Mouse (Mus musculus) 3134 (cell line): ENCODE data around the gene Vpreb3.

Source experiments
- DNase-seq: peaks from one replicate; pipeline ENCODE4 v3.0.0-alpha.2; 2011; ENCODE audit warnings: low spot score; ENCODE audit not compliant: insufficient read length; ENCODE audit errors: extremely low read depth

Gene Vpreb3

GRCm38 (mm10) chr10:75931311-75931710 lies 11.5 kb upstream of the Vpreb3 start:
- DNase-seq = no peak

- peak; percentile 80 for DNase-seq
Measured at GRCm38 (mm10) chr10:75932081-75932678, 10.7 kb upstream of the Vpreb3 start.

- no peak for DNase-seq
Measured at GRCm38 (mm10) chr10:75932891-75933290, 10.0 kb upstream of the Vpreb3 start, which contains the start of gene Chchd10. Gene Chchd10, plus strand, starts transcription at chr10:75933130.

- DNase-seq = no peak
Measured at GRCm38 (mm10) chr10:75934991-75935390, 7.9 kb upstream of the Vpreb3 start.

GRCm38 (mm10) chr10:75935680-75936541 lies 6.9 kb upstream of the Vpreb3 start, which contains the start of gene Mmp11:
Gene Mmp11, minus strand, starts transcription at chr10:75936496.
- DNase-seq = no peak

- no peak for DNase-seq
Measured at GRCm38 (mm10) chr10:75936909-75937667, 5.8 kb upstream of the Vpreb3 start.

- no peak for DNase-seq
Measured at GRCm38 (mm10) chr10:75937851-75938643, 4.8 kb upstream of the Vpreb3 start.

- no peak for DNase-seq
Measured at GRCm38 (mm10) chr10:75939481-75940234, 3.2 kb upstream of the Vpreb3 start.

GRCm38 (mm10) chr10:75940520-75940919 lies 2.3 kb upstream of the Vpreb3 start, which contains the start of gene Gm867:
Gene Gm867, minus strand, starts transcription at chr10:75940672.
- no peak for DNase-seq

GRCm38 (mm10) chr10:75941042-75941824 lies 1.6 kb upstream of the Vpreb3 start:
- DNase-seq = no peak

- DNase-seq = no peak
Measured at GRCm38 (mm10) chr10:75944066-75944772, 1.4 kb downstream of the Vpreb3 start.

GRCm38 (mm10) chr10:75945213-75945612 lies 2.4 kb downstream of the Vpreb3 start:
- DNase-seq = no peak

- no peak for DNase-seq
Measured at GRCm38 (mm10) chr10:75945896-75946295, 3.0 kb downstream of the Vpreb3 start.

- DNase-seq = no peak
Measured at GRCm38 (mm10) chr10:75948079-75948478, 5.2 kb downstream of the Vpreb3 start.

GRCm38 (mm10) chr10:75949053-75950045 lies 6.5 kb downstream of the Vpreb3 start:
- no peak for DNase-seq

- DNase-seq = no peak
Measured at GRCm38 (mm10) chr10:75950791-75951210, 7.9 kb downstream of the Vpreb3 start.
